Mouse (Mus musculus): Measurements from ENCODE around the gene Cd3e. TPM values are rescaled to one million over a fixed set of nuclear protein-coding genes. Genes with fewer than 3 reads are reported as not detected.
A peak's percentile ranks its signal among the peaks of the same experiment; 100 is the strongest.

Cd3e gene
- total RNA-seq (2014; rRNA removed) (not detected in 2 replicates), polyA plus RNA-seq (2015; fragmentation: Nextera tagmentation; extraction: Ambion mirVana) (0.16 and 0.20 TPM in 2 replicates)

DNA sequence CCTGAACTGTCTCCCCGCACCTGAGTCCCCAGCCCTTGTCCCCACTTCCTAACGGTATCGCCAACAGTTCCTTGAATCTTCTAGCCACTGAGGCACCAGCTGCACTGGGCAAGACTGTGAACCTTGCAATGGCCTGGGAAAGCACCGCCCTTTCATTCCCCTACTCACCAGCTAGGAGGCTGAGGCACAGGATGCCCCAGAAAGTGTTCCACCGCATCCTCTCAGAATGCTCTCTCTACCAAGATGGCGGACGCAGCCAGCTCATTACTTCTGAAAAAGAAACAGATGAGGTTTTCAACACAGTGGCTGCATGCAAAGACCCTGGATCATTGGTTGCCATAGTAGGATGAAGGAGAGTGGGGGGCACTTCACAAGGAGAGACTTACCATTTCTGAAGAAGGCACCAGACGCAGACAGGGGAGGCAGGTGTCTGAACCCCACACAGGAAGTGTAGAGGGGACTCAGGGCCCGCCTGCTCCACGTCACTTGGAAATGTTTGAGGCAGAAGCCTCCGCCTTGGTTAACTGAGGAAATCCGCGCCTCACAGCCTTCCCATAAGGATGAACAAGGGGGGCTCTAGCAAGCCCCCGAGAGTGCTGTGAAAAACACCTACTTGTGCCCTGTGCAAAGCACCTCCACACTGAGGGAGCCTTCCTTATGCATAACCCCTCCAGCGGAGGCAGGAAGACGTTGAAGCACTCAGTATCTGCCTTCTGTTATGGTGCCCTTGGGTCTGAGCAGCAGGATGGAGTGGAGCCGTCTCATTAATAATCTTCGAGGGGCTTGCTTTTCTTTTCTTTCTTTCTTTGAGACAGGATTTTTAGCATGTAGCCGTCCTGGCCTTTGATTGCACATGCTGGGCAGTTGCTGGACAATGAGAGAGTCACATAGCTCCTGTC lies at the start of gene Cd3e:
Gene Cd3e (minus strand): TSS at position 448 of the 899 bp plus-strand sequence.
- ATAC-seq: no peak
- Histone ChIP-seq H3K4me3 (ENCODE audit: low read length) (no peak within 1 kb of the TSS), H3K4me1 (ENCODE audit: insufficient read depth, low read length) (no peaks in the 10 kb centered on the region), H3K36me3 (ENCODE audit: insufficient read depth, low read length) (no peaks in the 10 kb centered on the region), H3K27me3 (ENCODE audit: insufficient read depth, low read length) (no peaks in the 10 kb centered on the region), H3K9me3 (ENCODE audit: low read length) (no peaks in the 10 kb centered on the region), H3K4me2 (ENCODE audit: low read depth, low read length) (no peak within 1 kb of the TSS), H3K9ac (replicated peaks; ENCODE audit: low read length) (no peak within 1 kb of the TSS), H3K27ac (no peak within 1 kb of the TSS)
- no peak for TF ChIP-seq CTCF (IDR thresholded peaks at IDR 0.05; ENCODE audit: low read depth)
- no peak for DNase-seq (ENCODE audit: low spot score)
- WGBS: 82% methylated on average over 19 of the region's 19 CpGs

GRCm38 (mm10) chr9:45058304-45058940 lies 49.0 kb upstream of the Cd3e start:
- Histone ChIP-seq H3K27ac (no peak overlapping the region), H3K27me3 (ENCODE audit: insufficient read depth, low read length) (peaks cover 11% of the 10 kb centered on the region; the same call in 1 of the 2 replicates), H3K36me3 (ENCODE audit: insufficient read depth, low read length) (no peaks in the 10 kb centered on the region), H3K9ac (replicated peaks; ENCODE audit: low read length) (no peak overlapping the region), H3K4me1 (ENCODE audit: insufficient read depth, low read length) (peaks cover 3% of the 10 kb centered on the region; the same call in 1 of the 2 replicates), H3K9me3 (ENCODE audit: low read length) (no peaks in the 10 kb centered on the region), H3K4me3 (ENCODE audit: low read length) (no peak overlapping the region), H3K4me2 (ENCODE audit: low read depth, low read length) (no peak overlapping the region)
- 52% methylated on average over 5 of the region's 5 CpGs for WGBS
- no peak for TF ChIP-seq CTCF (IDR thresholded peaks at IDR 0.05; ENCODE audit: low read depth)
- no peak for ATAC-seq
- no peak for DNase-seq (ENCODE audit: low spot score)

DNA sequence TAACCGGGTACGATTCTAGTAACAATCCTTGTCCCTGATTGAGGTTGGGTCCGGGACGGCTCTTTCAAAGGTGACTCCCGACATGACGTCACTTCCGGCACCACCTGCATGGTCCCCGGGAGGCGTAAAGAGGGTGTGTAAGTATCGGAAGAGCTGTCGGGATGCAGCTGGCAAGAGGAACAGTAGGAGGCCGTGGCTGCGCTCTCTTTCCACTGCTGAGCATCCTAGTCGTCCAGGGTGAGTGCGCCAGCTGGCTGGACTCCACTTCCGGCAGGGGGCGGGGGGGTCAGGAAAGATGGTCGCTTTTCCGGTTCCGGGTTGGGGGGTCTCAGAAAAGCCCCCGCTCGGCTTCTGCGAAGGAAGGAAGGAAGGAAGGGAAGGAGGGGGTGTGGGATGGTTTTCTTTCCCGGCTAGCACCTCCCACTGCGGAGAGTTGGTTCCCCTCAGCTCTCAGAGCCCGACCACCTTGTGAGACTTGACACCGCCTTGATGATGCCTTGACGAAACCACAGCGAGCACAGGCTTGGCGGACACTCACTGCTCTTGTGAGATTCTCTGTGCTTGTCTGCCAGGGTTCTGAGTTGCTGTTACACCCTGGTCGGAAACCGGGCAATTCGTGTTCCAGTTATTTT lies 45.8 kb upstream of the Cd3e start, which contains the start of gene Mpzl3:
Gene Mpzl3 (plus strand): TSS at position 105 of the 632 bp plus-strand sequence.
- H3K36me3 ChIP-seq (ENCODE audit: insufficient read depth, low read length): no peaks in the 10 kb centered on the region
- peak within 1 kb of the TSS; percentile 47 for H3K9ac ChIP-seq (replicated peaks; ENCODE audit: low read length)
- peak; percentile 97 for DNase-seq (ENCODE audit: low spot score)
- peak within 1 kb of the TSS; percentile 69 for H3K4me2 ChIP-seq (ENCODE audit: low read depth, low read length)
- TF ChIP-seq CTCF (IDR thresholded peaks at IDR 0.05; ENCODE audit: low read depth): peak; percentile 38; the same call in 1 of the 2 replicates
- H3K27ac ChIP-seq: peak within 1 kb of the TSS; percentile 97
- peak within 1 kb of the TSS; percentile 53 for H3K4me3 ChIP-seq (ENCODE audit: low read length)
- H3K9me3 ChIP-seq (ENCODE audit: low read length): no peaks in the 10 kb centered on the region
- peaks cover 23% of the 10 kb centered on the region; the same call in 1 of the 2 replicates for H3K27me3 ChIP-seq (ENCODE audit: insufficient read depth, low read length)
- WGBS: under 1% methylated on average over 33 of the region's 33 CpGs
- peak; percentile 99 for ATAC-seq
- H3K4me1 ChIP-seq (ENCODE audit: insufficient read depth, low read length): peaks cover 3% of the 10 kb centered on the region; the same call in 1 of the 2 replicates

DNA sequence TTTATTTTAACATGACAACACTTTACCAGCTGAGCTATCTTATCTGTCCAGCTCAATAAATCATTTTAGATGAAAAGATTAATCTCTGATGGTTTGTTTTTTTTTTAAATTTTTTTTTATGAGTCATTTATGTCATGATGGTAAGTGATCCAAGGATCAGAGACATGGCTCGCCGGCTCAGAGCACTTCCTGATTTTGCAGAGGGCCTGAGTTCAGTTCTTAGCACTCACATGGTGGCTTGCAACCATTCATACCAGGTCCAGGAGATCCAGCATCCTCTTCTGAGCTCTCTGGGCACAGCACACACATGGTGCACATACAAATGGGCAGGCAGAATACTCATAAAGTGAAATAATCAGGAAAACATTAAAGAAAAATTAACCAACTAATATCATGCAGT lies 40.9 kb upstream of the Cd3e start:
- 89% methylated on average over 2 of the region's 2 CpGs for WGBS

GRCm38 (mm10) chr9:45049731-45050130 lies 40.3 kb upstream of the Cd3e start:
- no peak overlapping the region for H3K4me2 ChIP-seq (ENCODE audit: low read depth, low read length)
- H3K9me3 ChIP-seq (ENCODE audit: low read length): no peaks in the 10 kb centered on the region
- no peaks in the 10 kb centered on the region for H3K36me3 ChIP-seq (ENCODE audit: insufficient read depth, low read length)
- TF ChIP-seq CTCF (IDR thresholded peaks at IDR 0.05; ENCODE audit: low read depth): no peak
- H3K27me3 ChIP-seq (ENCODE audit: insufficient read depth, low read length): peaks cover 18% of the 10 kb centered on the region
- DNase-seq (ENCODE audit: low spot score) (no peak), ATAC-seq (no peak)
- H3K9ac ChIP-seq (replicated peaks; ENCODE audit: low read length): no peak overlapping the region
- H3K27ac ChIP-seq: no peak overlapping the region
- WGBS: 89% methylated on average over 1 of the region's 1 CpGs
- no peak overlapping the region for H3K4me3 ChIP-seq (ENCODE audit: low read length)
- peaks cover 3% of the 10 kb centered on the region; the same call in 1 of the 2 replicates for H3K4me1 ChIP-seq (ENCODE audit: insufficient read depth, low read length)

More for the DNA sequence above, 40.9 kb upstream of the Cd3e start:
- peaks cover 3% of the 10 kb centered on the region; the same call in 1 of the 2 replicates for H3K4me1 ChIP-seq (ENCODE audit: insufficient read depth, low read length)
- H3K27ac ChIP-seq: no peak overlapping the region
- no peak overlapping the region for H3K4me2 ChIP-seq (ENCODE audit: low read depth, low read length)
- TF ChIP-seq CTCF (IDR thresholded peaks at IDR 0.05; ENCODE audit: low read depth): no peak
- no peaks in the 10 kb centered on the region for H3K9me3 ChIP-seq (ENCODE audit: low read length)
- DNase-seq (ENCODE audit: low spot score): no peak
- ATAC-seq: no peak
- H3K27me3 ChIP-seq (ENCODE audit: insufficient read depth, low read length): peaks cover 18% of the 10 kb centered on the region
- no peaks in the 10 kb centered on the region for H3K36me3 ChIP-seq (ENCODE audit: insufficient read depth, low read length)
- no peak overlapping the region for H3K9ac ChIP-seq (replicated peaks; ENCODE audit: low read length)
- no peak overlapping the region for H3K4me3 ChIP-seq (ENCODE audit: low read length)

- no peaks in the 10 kb centered on the region for H3K36me3 ChIP-seq (ENCODE audit: insufficient read depth, low read length)
- H3K9me3 ChIP-seq (ENCODE audit: low read length): no peaks in the 10 kb centered on the region
- H3K4me3 ChIP-seq (ENCODE audit: low read length): no peak overlapping the region
- DNase-seq (ENCODE audit: low spot score) (peak; percentile 52), ATAC-seq (no peak)
- no peak overlapping the region for H3K4me2 ChIP-seq (ENCODE audit: low read depth, low read length)
- H3K4me1 ChIP-seq (ENCODE audit: insufficient read depth, low read length): no peaks in the 10 kb centered on the region
- H3K27me3 ChIP-seq (ENCODE audit: insufficient read depth, low read length): peaks cover 25% of the 10 kb centered on the region
- peak; percentile 85 for TF ChIP-seq CTCF (IDR thresholded peaks at IDR 0.05; ENCODE audit: low read depth)
- no peak overlapping the region for H3K9ac ChIP-seq (replicated peaks; ENCODE audit: low read length)
- H3K27ac ChIP-seq: no peak overlapping the region
- 28% methylated on average over 4 of the region's 4 CpGs for WGBS
Measured at GRCm38 (mm10) chr9:45048511-45048910, 39.1 kb upstream of the Cd3e start.
